Mouse (Mus musculus) monocyte, adult 5-6 weeks (primary cell): ENCODE data around the gene A2ml1. TPM values are rescaled to one million over a fixed set of nuclear protein-coding genes. Genes with fewer than 3 reads are reported as not detected.

Experiments used
- ATAC-seq: fragments of 153-309, 156-312 bp; replicated peaks from 2 replicates; pipeline ENCODE4 v1.8.0; 2017; ENCODE audit warnings: mild to moderate bottlenecking; ENCODE audit not compliant: low TSS enrichment, insufficient number of reproducible peaks, severe bottlenecking, poor library complexity, low FRiP score
- total RNA-seq: library from RNA; stranded (forward); fragments of 200-1000, 200-491, 200-594 nt; gene quantifications from 3 replicates; pipeline ENCODE4 v1.2.3, GENCODE M21; 2017

Gene A2ml1
- total RNA-seq, 1 experiment from 2014 or later, result not detected

- no peak for ATAC-seq
Observed at GRCm38 (mm10) chr6:128494646-128495331, 86.6 kb downstream of the A2ml1 start.

GRCm38 (mm10) chr6:128491916-128492315 is 89.5 kb downstream of the A2ml1 start:
- no peak for ATAC-seq

GRCm38 (mm10) chr6:128490141-128490540 is 91.3 kb downstream of the A2ml1 start:
- ATAC-seq, result no peak

Other genes starting within 250 kb of the A2ml1 start
- gene Tulp3, start 225.8 kb downstream of the A2ml1 start, total RNA-seq, result 0.48 to 1.6 TPM (median 1.2 TPM) in 3 replicates
- 22.2 to 35.8 TPM (median 32.9 TPM) in 3 replicates for gene Rhno1, start 218.7 kb downstream of the A2ml1 start, total RNA-seq
- 0.64 to 2.4 TPM (median 1.4 TPM) in 3 replicates for gene Foxm1, start 218.6 kb downstream of the A2ml1 start, total RNA-seq
- not detected in 3 replicates for gene Tex52, start 206.2 kb downstream of the A2ml1 start, total RNA-seq
- gene Gm44596, start 206.1 kb downstream of the A2ml1 start, total RNA-seq, result not detected in 3 replicates
- not detected in 3 replicates for gene Nrip2, start 182.3 kb downstream of the A2ml1 start, total RNA-seq
- gene Itfg2, start 156.7 kb downstream of the A2ml1 start, total RNA-seq, result 13.7 to 16.8 TPM (median 16.1 TPM) in 3 replicates
- gene Fkbp4, start 142.9 kb downstream of the A2ml1 start, total RNA-seq, result 70.0 to 110 TPM (median 79.4 TPM) in 3 replicates
- gene Pzp, start 54.9 kb downstream of the A2ml1 start, total RNA-seq, result not detected in 3 replicates
- gene Klrb1a, start 41.9 kb upstream of the A2ml1 start, total RNA-seq, result 35.0 to 144 TPM (median 65.3 TPM) in 3 replicates
- gene Clec2h, start 80.8 kb upstream of the A2ml1 start, total RNA-seq, result not detected in 3 replicates
- gene Klrb1, start 141.5 kb upstream of the A2ml1 start, total RNA-seq, result 8.4 to 20.4 TPM in 2 of 3 replicates, not detected in the other
- 160 to 719 TPM (median 207 TPM) in 3 replicates for gene Klrb1c, start 207.6 kb upstream of the A2ml1 start, total RNA-seq
- 0.57 TPM in 1 of 3 replicates, not detected in the others for gene Gm44511, start 244.7 kb upstream of the A2ml1 start, total RNA-seq
- 99.8 to 219 TPM (median 100 TPM) in 3 replicates for gene Klrb1b, start 244.7 kb upstream of the A2ml1 start, total RNA-seq